Mouse (Mus musculus): ENCODE results near the gene Calm2.

Gene Calm2

GRCm38 (mm10) chr17:87470797-87471196, 24.1 kb upstream of the Calm2 start:
- no peaks in the 10 kb centered on the region for H3K27me3 ChIP-seq (ENCODE audit: control insufficient read depth, insufficient read depth, low read length, poor library complexity, severe bottlenecking)
- H3K36me3 ChIP-seq (ENCODE audit: control insufficient read depth, insufficient read depth, low read length, poor library complexity, severe bottlenecking), result no peaks in the 10 kb centered on the region
- no peak for DNase-seq (ENCODE audit: low read depth, low spot score)

DNA sequence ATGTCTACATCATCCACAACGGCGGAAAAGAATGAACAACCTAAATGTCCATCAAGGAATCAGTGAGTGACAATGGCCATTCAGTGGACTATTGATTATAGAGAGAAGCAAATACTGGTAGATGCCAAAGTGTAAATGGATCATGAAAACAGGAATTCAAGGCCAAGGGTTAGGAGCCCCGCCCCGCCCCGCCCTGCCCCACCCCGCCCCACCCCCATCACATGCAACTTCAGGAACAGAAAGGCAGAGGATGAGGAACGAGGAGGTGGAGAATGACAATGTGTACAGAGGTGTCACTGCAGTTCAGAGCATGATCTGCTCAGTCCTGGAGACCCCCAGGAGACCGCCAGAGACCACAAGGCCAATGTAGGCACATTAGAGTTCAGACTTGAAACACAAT, 23.5 kb upstream of the Calm2 start:
- H3K27me3 ChIP-seq (ENCODE audit: control insufficient read depth, insufficient read depth, low read length, poor library complexity, severe bottlenecking), result no peaks in the 10 kb centered on the region
- DNase-seq (ENCODE audit: low read depth, low spot score), result no peak
- no peaks in the 10 kb centered on the region for H3K36me3 ChIP-seq (ENCODE audit: control insufficient read depth, insufficient read depth, low read length, poor library complexity, severe bottlenecking)

DNA sequence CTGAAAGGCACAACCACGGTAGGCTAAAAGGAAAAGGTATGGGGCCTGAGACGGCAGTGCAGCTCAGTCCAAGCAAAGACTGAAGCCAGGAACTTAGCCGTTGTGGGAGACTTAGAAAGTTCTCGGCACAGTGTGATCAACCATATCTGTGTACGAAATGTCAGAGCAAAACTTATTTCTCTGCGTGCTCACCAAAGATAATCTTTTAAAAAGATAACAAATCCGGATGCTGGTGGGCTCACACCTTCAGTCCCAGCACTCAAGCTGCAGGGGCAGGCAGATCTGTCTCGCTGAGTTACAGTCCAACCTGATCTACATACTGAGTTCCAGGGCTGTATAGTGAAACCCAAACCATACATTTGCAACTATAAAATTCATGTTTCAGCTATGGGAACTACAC, 22.7 kb upstream of the Calm2 start:
- Histone ChIP-seq H3K36me3 (ENCODE audit: control insufficient read depth, insufficient read depth, low read length, poor library complexity, severe bottlenecking) (no peaks in the 10 kb centered on the region), H3K27me3 (ENCODE audit: control insufficient read depth, insufficient read depth, low read length, poor library complexity, severe bottlenecking) (no peaks in the 10 kb centered on the region)
- DNase-seq (ENCODE audit: low read depth, low spot score), result no peak

DNA sequence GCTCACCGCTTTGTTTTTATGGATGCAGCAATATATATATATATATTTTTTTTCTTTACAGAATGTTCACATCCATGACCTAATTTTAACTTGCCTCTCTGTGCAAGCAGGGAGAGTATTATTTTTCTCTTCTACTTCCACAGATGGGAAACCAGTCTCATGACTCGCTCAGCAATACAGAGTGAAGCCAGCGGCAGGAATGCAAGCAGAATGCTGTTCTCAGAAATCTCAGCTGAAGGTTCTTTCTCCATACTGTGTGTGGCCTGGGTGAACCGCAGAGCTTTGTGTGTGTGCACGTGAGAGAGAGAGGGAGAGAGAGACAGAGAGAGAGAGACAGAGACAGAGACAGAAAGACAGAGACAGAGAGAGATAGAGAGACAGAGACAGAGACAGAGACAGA, 21.9 kb upstream of the Calm2 start:
- no peaks in the 10 kb centered on the region for H3K36me3 ChIP-seq (ENCODE audit: control insufficient read depth, insufficient read depth, low read length, poor library complexity, severe bottlenecking)
- no peak for DNase-seq (ENCODE audit: low read depth, low spot score)
- no peaks in the 10 kb centered on the region for H3K27me3 ChIP-seq (ENCODE audit: control insufficient read depth, insufficient read depth, low read length, poor library complexity, severe bottlenecking)

- no peaks in the 10 kb centered on the region; the same call in 1 of the 2 replicates for H3K27me3 ChIP-seq (ENCODE audit: control insufficient read depth, insufficient read depth, low read length, poor library complexity, severe bottlenecking)
- no peak for DNase-seq (ENCODE audit: low read depth, low spot score)
- no peaks in the 10 kb centered on the region for H3K36me3 ChIP-seq (ENCODE audit: control insufficient read depth, insufficient read depth, low read length, poor library complexity, severe bottlenecking)
These were observed 14.8 kb upstream of the Calm2 start for GRCm38 (mm10) chr17:87461499-87461896.

DNA sequence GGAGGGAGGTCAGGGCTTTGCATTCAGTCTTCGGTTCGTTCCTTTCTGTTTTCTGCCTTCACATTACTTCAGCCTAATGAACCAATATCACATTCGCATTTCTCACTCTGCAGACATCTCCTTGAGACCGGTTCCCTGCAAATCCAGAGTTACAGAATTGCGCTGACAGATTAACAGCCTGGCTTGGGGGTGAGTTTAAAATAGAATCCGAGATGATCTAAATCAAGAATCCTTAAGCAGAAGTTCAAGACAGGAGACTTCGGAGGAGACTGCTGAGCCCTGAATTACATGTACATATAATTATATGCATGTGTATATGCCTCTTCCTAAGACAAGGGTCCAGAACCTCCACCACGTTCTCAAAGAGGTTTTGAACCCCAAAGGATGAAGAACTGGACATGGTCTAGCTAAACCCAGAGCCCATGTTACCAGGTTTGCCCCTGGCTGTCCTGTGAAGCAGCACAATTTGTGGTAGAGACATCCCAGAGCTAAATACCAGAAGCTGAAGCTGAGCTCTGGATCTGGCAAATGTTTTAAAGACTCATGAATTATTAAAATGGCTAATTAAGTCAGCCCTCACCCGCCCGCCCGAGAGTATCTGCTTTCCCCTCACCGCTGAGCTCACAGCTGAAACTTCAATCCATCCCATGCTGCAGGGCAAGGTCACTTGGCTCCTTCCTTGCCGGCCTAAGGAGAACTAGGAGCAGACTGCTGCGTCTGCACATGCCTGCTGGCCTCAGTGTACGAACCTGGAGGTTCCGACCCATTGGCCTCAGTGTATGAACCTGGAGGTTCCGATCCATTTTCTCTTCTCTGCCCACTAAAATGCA, 14.1 kb upstream of the Calm2 start:
- no peak for DNase-seq (ENCODE audit: low read depth, low spot score)
- no peaks in the 10 kb centered on the region; the same call in none of the 2 replicates for H3K27me3 ChIP-seq (ENCODE audit: control insufficient read depth, insufficient read depth, low read length, poor library complexity, severe bottlenecking)
- H3K36me3 ChIP-seq (ENCODE audit: control insufficient read depth, insufficient read depth, low read length, poor library complexity, severe bottlenecking), result no peaks in the 10 kb centered on the region

DNA sequence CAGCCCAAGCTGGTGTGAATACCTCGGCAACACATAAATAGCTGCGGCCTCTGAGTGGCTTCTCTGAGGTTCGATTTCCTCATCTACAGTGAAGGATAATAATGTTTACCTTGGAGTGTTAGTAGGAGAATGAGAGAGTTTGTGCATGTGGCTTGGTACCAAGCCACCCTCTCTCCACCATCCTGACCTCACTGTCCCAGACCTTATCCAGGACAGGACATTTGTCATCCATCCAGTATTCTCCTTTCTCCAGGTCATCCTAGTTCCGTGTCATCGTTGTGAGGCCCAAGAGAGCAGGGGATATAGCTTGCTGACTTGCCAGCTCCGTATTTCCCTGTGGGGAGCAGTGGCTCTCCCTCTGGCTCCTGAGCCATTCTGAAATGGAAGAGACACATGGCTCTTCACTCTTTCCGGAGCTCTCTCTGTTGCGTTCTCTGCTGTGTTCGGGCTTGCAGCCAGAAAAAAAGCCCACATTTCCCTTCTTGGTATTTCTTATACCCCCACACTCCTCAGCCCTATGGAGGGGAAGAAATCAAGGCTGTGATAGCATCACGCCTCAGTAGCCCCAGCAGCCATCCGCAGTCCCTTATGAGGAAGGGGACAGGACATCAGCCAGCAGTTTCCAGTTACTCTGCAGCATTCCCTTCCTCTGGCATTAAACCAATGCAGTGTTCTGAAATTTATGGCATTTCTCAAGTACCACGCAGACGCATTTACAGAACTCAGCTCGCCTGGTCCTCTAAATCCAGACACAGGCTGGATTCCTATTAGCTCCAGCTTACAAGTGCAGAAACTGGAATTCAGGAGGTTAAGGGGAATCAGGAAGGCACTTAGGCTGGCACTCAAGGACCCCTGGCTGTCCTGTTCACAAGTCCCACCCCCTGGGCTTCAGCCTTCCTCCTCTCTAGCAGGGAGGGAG, 13.3 kb upstream of the Calm2 start:
- Histone ChIP-seq H3K27me3 (ENCODE audit: control insufficient read depth, insufficient read depth, low read length, poor library complexity, severe bottlenecking) (no peaks in the 10 kb centered on the region; the same call in none of the 2 replicates), H3K36me3 (ENCODE audit: control insufficient read depth, insufficient read depth, low read length, poor library complexity, severe bottlenecking) (no peaks in the 10 kb centered on the region)
- DNase-seq (ENCODE audit: low read depth, low spot score), result no peak

GRCm38 (mm10) chr17:87458911-87459749, 12.4 kb upstream of the Calm2 start:
- no peaks in the 10 kb centered on the region; the same call in none of the 2 replicates for H3K27me3 ChIP-seq (ENCODE audit: control insufficient read depth, insufficient read depth, low read length, poor library complexity, severe bottlenecking)
- H3K36me3 ChIP-seq (ENCODE audit: control insufficient read depth, insufficient read depth, low read length, poor library complexity, severe bottlenecking), result no peaks in the 10 kb centered on the region
- DNase-seq (ENCODE audit: low read depth, low spot score), result peak; percentile 71

GRCm38 (mm10) chr17:87457961-87458360, 11.2 kb upstream of the Calm2 start:
- DNase-seq (ENCODE audit: low read depth, low spot score), result no peak
- no peaks in the 10 kb centered on the region for H3K36me3 ChIP-seq (ENCODE audit: control insufficient read depth, insufficient read depth, low read length, poor library complexity, severe bottlenecking)
- H3K27me3 ChIP-seq (ENCODE audit: control insufficient read depth, insufficient read depth, low read length, poor library complexity, severe bottlenecking), result no peaks in the 10 kb centered on the region; the same call in none of the 2 replicates

DNA sequence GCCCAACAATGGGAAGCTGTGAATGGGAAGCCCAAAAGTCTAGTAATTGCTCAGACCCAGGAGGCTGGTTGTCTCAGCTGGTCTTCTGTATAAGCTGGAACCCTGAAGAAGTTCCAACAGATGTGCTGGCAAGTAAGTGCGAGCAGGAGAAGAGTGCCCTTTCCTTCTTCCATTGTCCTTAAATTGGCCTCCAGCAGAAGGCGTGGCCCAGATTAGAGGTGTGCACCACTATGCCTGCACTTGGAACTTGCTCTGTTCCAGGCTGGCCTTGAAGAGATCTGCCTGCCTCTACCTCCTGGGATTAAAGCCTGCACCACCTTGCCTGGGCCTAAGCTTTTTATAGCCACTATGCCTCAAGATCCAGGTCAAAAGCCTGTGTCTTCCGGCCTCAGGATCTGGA, 7.4 kb upstream of the Calm2 start:
- no peaks in the 10 kb centered on the region for H3K36me3 ChIP-seq (ENCODE audit: control insufficient read depth, insufficient read depth, low read length, poor library complexity, severe bottlenecking)

DNA sequence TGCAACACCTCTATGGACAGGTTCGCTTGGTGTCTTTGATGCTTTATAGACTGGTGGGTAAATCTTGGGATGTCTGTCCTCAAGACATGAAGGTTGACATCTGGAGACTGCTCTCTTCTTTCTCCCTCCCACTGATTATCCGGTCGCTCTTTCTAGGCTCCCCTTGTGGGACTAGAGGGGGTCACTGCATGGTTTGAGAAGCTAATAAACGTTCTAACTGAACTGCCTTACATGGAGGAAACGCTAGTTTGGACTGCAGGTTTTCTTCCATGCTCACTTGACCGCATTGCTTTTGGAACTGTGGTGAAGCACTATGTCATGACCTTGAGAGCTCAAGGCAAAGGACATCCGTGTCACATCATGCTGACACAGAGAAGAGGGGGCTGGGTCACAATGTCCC, 6.6 kb upstream of the Calm2 start:
- DNase-seq (ENCODE audit: low read depth, low spot score), result no peak
- no peaks in the 10 kb centered on the region; the same call in none of the 2 replicates for H3K27me3 ChIP-seq (ENCODE audit: control insufficient read depth, insufficient read depth, low read length, poor library complexity, severe bottlenecking)
- H3K36me3 ChIP-seq (ENCODE audit: control insufficient read depth, insufficient read depth, low read length, poor library complexity, severe bottlenecking), result no peaks in the 10 kb centered on the region

More for the DNA sequence above, 7.4 kb upstream of the Calm2 start:
- no peaks in the 10 kb centered on the region; the same call in none of the 2 replicates for H3K27me3 ChIP-seq (ENCODE audit: control insufficient read depth, insufficient read depth, low read length, poor library complexity, severe bottlenecking)
- DNase-seq (ENCODE audit: low read depth, low spot score), result no peak

DNA sequence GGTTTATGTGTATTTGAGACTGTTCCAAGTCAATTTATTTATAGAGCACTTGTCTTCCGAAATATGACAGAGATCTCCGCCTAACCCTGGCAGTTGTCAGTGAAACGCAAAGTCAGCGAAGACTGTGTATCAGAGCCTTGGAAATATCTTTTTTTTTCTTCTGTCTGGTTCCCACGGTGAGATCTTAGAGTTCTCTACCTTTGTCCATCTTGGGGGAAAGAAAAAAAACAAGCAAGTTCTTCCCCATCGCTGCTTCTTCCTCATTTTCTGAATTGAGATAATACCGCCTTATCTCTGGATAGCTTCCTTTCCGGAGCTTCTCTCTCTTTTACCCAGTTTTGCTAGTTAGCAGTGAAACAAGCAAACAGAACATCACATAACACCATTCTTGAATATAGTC, 2.1 kb upstream of the Calm2 start:
- DNase-seq (ENCODE audit: low read depth, low spot score), result no peak
- no peaks in the 10 kb centered on the region for H3K27me3 ChIP-seq (ENCODE audit: control insufficient read depth, insufficient read depth, low read length, poor library complexity, severe bottlenecking)
- no peaks in the 10 kb centered on the region for H3K36me3 ChIP-seq (ENCODE audit: control insufficient read depth, insufficient read depth, low read length, poor library complexity, severe bottlenecking)

DNA sequence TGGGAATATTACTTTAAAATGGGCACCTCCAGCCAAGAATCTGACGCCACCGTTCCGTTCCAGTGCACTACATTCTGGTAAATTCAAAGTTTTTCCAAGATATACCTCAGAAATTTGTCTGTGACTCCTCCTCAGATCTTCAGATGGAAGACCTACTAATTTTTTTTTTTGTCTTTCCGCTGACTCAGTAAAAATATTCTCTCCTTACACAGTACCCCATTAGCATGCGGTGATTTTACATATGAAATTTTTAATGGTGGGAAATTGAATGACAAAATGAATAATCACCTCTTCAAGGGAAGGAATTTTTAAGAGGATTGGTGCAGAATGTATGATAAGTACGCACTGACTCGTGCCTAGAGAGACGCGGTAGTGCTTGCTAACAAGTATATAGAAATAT, 1.6 kb upstream of the Calm2 start:
- no peaks in the 10 kb centered on the region for H3K36me3 ChIP-seq (ENCODE audit: control insufficient read depth, insufficient read depth, low read length, poor library complexity, severe bottlenecking)
- no peak for DNase-seq (ENCODE audit: low read depth, low spot score)
- H3K27me3 ChIP-seq (ENCODE audit: control insufficient read depth, insufficient read depth, low read length, poor library complexity, severe bottlenecking), result no peaks in the 10 kb centered on the region

DNA sequence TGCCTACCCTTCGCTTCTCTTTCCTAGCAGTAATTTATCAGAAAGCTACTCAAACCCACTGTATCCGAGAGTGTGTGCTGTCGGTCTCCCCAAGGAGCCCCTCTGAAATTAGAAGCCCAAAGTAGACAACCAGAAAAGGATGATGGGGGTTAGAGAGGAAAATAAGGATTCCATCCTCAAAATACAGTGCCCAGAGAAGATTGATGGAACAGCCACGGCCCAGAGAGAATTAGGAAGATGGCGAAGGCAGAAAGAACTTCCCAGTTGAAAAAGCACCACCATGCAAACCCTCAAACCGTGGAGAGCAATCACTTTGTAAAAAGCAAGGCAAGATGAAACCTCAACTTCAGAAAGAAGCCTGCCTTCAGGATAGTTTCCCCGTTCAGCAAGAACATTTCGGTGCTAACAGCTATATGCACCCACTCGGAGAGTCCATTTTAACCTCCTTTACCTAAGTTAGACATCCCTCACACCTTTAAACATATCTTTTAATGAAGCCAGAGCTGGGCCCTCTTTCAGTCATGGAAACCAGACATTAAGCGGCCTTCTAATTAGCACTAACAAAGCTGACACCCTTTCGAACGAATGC, 971 bp upstream of the Calm2 start:
- Histone ChIP-seq H3K36me3 (ENCODE audit: control insufficient read depth, insufficient read depth, low read length, poor library complexity, severe bottlenecking) (no peaks in the 10 kb centered on the region), H3K27me3 (ENCODE audit: control insufficient read depth, insufficient read depth, low read length, poor library complexity, severe bottlenecking) (no peaks in the 10 kb centered on the region)
- DNase-seq (ENCODE audit: low read depth, low spot score), result no peak

All from splenic B cell, adult 2 months (primary cell).